Mouse (Mus musculus) liver, embryonic 14.5 days (tissue): Measurements from ENCODE around the gene Scg2. TPM values are rescaled to one million over a fixed set of nuclear protein-coding genes. Genes with fewer than 3 reads are reported as not detected.

Source experiments
- ATAC-seq: fragments of 200-750 bp; cut with Nextera tagmentation; 2 replicates; pipeline ENCODE4 v1.8.0; 2017; ENCODE audit warnings: moderate number of reproducible peaks, mild to moderate bottlenecking, moderate library complexity; ENCODE audit not compliant: insufficient read depth
- DNase-seq, 3 experiments: peaks; one replicate each; pipeline ENCODE4 v3.0.0-alpha.2; 2012 to 2013; ENCODE audit warnings: low read depth in 3 of 3, low spot score in 3 of 3
- H3K27ac ChIP-seq: fragments of 300-500 bp; sonication (generic); 2 replicates; pipeline ENCODE4 v1.5.1; 2014; ENCODE audit warnings: moderate library complexity, mild to moderate bottlenecking, control low read depth, inconsistent platforms
- H3K27me3 ChIP-seq: fragments of 300-500 bp; sonication (generic); 2 replicates; pipeline ENCODE4 v1.6.1; 2014; ENCODE audit warnings: mild to moderate bottlenecking, low read length, moderate library complexity; ENCODE audit not compliant: control insufficient read depth, insufficient read depth
- H3K36me3 ChIP-seq: fragments of 300-500 bp; sonication (generic); replicated peaks from 2 replicates; pipeline ENCODE4 v1.6.1; 2014; ENCODE audit warnings: low read depth; ENCODE audit not compliant: control insufficient read depth, insufficient read depth
- H3K4me1 ChIP-seq, 2 experiments: fragments of 200-500 bp in 1 of 2; fragments of 300-500 bp in 1 of 2; sonication (generic) in 1 of 2; replicated peaks; 2 replicates each; pipeline ENCODE4 v1.6.1; 2012 to 2014; ENCODE audit warnings: antibody characterized with exemption in 1 of 2, inconsistent platforms in 1 of 2, low read length in 1 of 2; ENCODE audit not compliant: control insufficient read depth in 2 of 2, insufficient read depth in 2 of 2
- H3K4me2 ChIP-seq: fragments of 300-500 bp; sonication (generic); 2 replicates; pipeline ENCODE4 v1.6.1; 2014; ENCODE audit warnings: low read depth, mild to moderate bottlenecking, control low read depth, moderate library complexity
- H3K4me3 ChIP-seq, 2 experiments: fragments of 200-500 bp in 1 of 2; fragments of 300-500 bp in 1 of 2; sonication (generic) in 1 of 2; 2 replicates each; pipeline ENCODE4 v1.5.1; 2012 to 2014; ENCODE audit warnings: low read depth in 2 of 2, low read length in 2 of 2, mild to moderate bottlenecking in 2 of 2, control low read depth in 1 of 2, inconsistent platforms in 1 of 2, moderate library complexity in 1 of 2; ENCODE audit not compliant: insufficient read depth in 1 of 2
- H3K9ac ChIP-seq: fragments of 300-500 bp; sonication (generic); replicated peaks from 2 replicates; pipeline ENCODE4 v1.6.1; 2014; ENCODE audit warnings: mild to moderate bottlenecking, control low read depth, moderate library complexity
- H3K9me3 ChIP-seq: fragments of 300-500 bp; sonication (generic); 2 replicates; pipeline ENCODE4 v1.6.1; 2016; ENCODE audit warnings: low read length, mixed read lengths; ENCODE audit not compliant: control insufficient read depth
- CTCF ChIP-seq: IDR thresholded peaks from 2 replicates; pipeline ENCODE4 v1.5.1; 2016; ENCODE audit warnings: antibody characterized with exemption, low read depth, control low read depth
- EP300 ChIP-seq: IDR thresholded peaks from 2 replicates; pipeline ENCODE4 v1.6.1; 2016; ENCODE audit warnings: antibody characterized with exemption, low read depth
- WGBS: fragments of 180-500 bp; shearing (Covaris S2); extraction: QIAGEN DNeasy Blood & Tissue Kit; methylation state at CpG from one replicate; pipeline ENCODE4 v1.1.7; 2014; ENCODE audit not compliant: insufficient replicate concordance; 5-methylcytosine and 5-hydroxymethylcytosine counted together
- polyA plus RNA-seq, 2 experiments: library from polyadenylated mRNA; depleted of rRNA in 1 of 2; stranded (reverse) in 1 of 2; unstranded in 1 of 2; fragments of >200 nt; fragmentation: Nextera tagmentation in 1 of 2; extraction: Ambion mirVana in 1 of 2; gene quantifications; 2 replicates each; pipeline versions ENCODE4 v1.2.1 to v1.2.3; 2012 to 2014

Scg2 gene
- 0.05 TPM in 1 of 2 replicates, not detected in the other for polyA plus RNA-seq (2012; rRNA removed)
- 0.06 TPM in 1 of 2 replicates, not detected in the other for polyA plus RNA-seq (2014; fragmentation: Nextera tagmentation; extraction: Ambion mirVana)

DNA sequence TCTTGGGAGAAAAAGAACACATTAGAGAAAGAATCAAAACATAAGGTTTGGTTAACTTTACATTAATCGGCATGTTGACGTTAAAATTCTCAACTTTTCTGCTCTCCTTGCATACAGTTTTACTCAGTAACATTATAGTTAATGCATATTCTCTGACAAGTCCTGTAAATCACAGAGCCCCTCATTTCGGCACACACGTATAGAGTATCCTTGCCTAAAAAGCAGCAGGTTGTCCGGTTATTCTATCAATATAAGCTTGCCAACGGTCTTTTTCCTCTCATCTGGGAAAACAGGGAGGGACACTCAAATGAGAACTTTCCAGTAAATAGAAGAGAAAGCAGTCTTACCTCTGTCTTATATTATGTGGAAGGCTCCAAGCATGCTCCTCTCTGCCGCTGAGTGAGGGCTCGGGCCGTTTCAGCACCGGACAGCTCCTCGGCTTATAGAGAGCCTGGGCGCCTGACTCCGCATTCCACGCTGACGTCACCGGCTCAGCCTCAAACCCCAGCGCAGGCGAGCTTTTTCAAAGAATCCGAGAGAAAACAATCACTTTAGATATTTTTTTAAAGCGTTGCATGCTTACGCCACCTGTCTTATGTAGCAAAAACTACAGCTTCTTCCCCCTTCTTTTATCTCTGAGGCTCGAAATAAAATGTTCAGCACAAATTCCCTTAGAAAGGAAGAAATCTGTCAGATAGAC is at the start of gene Scg2:
Scg2 (minus strand) TSS at position 512 of the 700 bp plus-strand sequence.
- TF ChIP-seq EP300 (no peak), CTCF (no peak)
- Histone ChIP-seq H3K9ac (no peak within 1 kb of the TSS), H3K36me3 (no peaks in the 10 kb centered on the region), H3K4me2 (no peak within 1 kb of the TSS), H3K4me3 (no peak within 1 kb of the TSS), H3K4me1 (no peaks in the 10 kb centered on the region), H3K9me3 (no peaks in the 10 kb centered on the region), H3K27me3 (no peaks in the 10 kb centered on the region), H3K27ac (no peak within 1 kb of the TSS)
- DNase-seq = peak; percentile 7 to 17 (median 16)
- ATAC-seq = no peak
- 12% methylated on average over 22 of the region's 22 CpGs for WGBS

DNA sequence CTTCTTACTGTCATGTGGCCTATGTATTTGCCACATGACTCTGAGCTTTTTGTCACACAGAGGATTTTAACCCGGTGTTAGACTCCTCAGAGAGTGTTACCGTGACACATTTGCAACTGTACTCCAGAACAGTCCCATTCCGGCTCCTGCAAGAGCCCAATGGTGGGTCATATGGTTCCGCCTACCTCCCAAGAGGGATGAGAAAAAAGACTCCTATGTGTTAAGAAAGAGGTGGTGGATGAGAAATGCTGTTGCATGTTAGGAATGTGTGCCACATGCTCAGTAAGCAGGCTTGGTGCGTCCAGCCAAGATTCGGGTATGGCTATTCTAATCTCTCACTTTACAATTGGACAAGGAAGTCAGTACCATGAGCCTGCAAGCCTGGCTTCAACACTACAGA is 45.6 kb upstream of the Scg2 start:
- WGBS = 72% methylated on average over 6 of the region's 6 CpGs
- no peak overlapping the region for H3K27ac ChIP-seq

DNA sequence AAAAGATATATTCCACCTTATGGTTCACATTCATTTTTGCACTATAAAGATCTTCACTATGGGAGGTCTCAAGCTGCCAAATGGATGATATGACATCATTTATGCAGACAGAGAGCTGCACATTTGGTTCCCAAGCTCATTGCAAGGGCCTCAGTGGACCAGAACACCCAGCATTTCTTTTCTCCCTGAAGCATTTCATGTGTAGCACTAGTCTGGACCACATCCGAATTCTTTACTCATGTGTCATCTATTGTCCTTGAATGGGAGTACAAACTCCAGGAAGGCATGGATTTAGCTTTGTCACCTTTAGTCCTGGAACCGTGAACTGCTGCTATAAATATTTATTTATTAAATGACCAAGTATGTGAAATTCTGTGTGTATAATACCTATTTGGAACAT is 30.9 kb upstream of the Scg2 start:
- no peak overlapping the region for H3K9ac ChIP-seq
- TF ChIP-seq EP300 = no peak
- TF ChIP-seq CTCF = no peak
- no peak overlapping the region for H3K27ac ChIP-seq
- DNase-seq = no peak
- no peaks in the 10 kb centered on the region for H3K9me3 ChIP-seq
- 49% methylated on average over 2 of the region's 2 CpGs for WGBS
- no peaks in the 10 kb centered on the region for H3K4me1 ChIP-seq
- H3K4me2 ChIP-seq = no peak overlapping the region
- ATAC-seq = no peak
- no peak overlapping the region for H3K4me3 ChIP-seq
- H3K36me3 ChIP-seq = no peaks in the 10 kb centered on the region
- no peaks in the 10 kb centered on the region for H3K27me3 ChIP-seq

More for the DNA sequence above, 45.6 kb upstream of the Scg2 start:
- Histone ChIP-seq H3K4me1 (no peaks in the 10 kb centered on the region), H3K36me3 (no peaks in the 10 kb centered on the region), H3K27me3 (no peaks in the 10 kb centered on the region), H3K9ac (no peak overlapping the region), H3K9me3 (no peaks in the 10 kb centered on the region), H3K4me2 (no peak overlapping the region), H3K4me3 (no peak overlapping the region)
- no peak for DNase-seq
- no peak for ATAC-seq
- TF ChIP-seq CTCF = no peak
- no peak for TF ChIP-seq EP300

DNA sequence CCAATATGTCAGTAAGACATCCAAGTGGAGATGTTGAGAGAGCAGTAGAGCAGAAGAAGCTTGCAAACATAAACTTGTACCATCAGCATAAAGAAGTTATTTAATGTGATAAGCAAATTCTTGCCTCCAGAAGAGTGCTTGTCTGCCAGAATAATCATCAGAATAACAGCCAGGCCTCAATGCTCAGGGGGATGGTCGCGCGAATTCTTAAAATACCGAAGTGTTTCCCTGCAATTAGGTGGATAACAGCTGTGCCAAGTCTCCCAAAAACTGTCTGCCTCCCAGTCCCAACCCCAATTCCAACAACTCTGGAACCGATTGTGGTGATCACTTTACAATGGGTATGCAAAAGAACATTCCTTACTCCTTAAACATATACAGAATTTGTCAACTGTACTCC is 30.0 kb upstream of the Scg2 start:
- ATAC-seq (no peak), DNase-seq (no peak)
- WGBS = 63% methylated on average over 5 of the region's 5 CpGs

DNA sequence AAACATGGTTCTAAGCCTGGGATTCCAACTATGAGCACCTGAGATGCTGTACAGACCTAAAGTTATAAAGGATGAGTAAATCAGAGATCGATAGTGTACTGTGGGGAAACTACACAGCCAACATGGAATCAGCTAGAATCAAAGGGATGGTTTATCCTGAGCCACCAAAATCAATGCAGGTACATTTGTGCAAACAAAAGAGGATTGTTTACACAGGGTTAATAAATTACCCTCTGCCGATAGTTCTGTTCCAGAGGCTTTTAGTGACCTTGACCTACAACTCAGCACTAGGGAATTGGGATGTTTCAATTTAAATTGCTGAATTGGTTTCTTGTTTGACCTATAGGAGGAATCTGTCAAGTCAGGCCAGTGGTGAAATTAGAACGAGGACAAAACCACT is 26.7 kb upstream of the Scg2 start:
- Histone ChIP-seq H3K9me3 (no peaks in the 10 kb centered on the region), H3K27ac (no peak overlapping the region), H3K4me1 (no peaks in the 10 kb centered on the region), H3K9ac (no peak overlapping the region), H3K4me3 (no peak overlapping the region), H3K4me2 (no peak overlapping the region), H3K36me3 (no peaks in the 10 kb centered on the region), H3K27me3 (no peaks in the 10 kb centered on the region)
- DNase-seq (peak; percentile 20 to 30 (median 24)), ATAC-seq (peak; percentile 72)
- no peak for TF ChIP-seq CTCF
- no peak for TF ChIP-seq EP300
- WGBS = 48% methylated on average over 3 of the region's 3 CpGs

More for the DNA sequence above, 30.0 kb upstream of the Scg2 start:
- H3K27me3 ChIP-seq = no peaks in the 10 kb centered on the region
- H3K27ac ChIP-seq = no peak overlapping the region
- no peaks in the 10 kb centered on the region for H3K36me3 ChIP-seq
- TF ChIP-seq EP300 (no peak), CTCF (no peak)
- no peaks in the 10 kb centered on the region for H3K4me1 ChIP-seq
- H3K9me3 ChIP-seq = no peaks in the 10 kb centered on the region
- no peak overlapping the region for H3K4me2 ChIP-seq
- no peak overlapping the region for H3K9ac ChIP-seq
- H3K4me3 ChIP-seq = no peak overlapping the region
